Mouse (Mus musculus): ENCODE data around the gene Prmt3. TPM values are rescaled to one million over a fixed set of nuclear protein-coding genes. Genes with fewer than 3 reads are reported as not detected.

The Prmt3 gene
- polyA plus RNA-seq, 1 experiment from 2014 or later = 48.2 TPM

DNA sequence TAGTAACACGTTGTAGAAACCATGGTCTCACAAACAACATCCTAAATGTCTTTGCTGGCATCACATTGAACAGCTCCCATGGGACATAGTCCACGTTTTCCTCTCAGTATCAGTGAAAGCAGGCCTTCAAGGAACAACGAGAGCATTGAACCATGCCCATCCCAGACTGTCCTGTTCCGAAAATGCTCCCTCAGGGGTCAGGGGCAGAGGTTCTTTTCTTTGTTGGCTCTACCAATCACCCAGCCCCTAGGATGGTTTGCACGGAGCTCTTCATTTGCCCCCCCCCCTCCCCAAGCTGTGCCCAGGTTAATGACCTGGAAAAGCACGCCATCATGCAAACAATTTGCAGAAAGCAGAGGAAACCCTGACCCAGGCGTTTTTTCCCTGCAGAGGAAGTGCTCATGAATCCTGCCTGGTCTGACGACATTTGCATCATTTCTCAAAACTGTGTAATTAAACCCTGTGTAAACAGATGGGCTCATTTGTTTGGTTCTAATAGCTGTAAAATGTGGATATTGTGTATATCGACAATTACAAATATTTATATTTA, 123.9 kb downstream of the Prmt3 start:
- Histone ChIP-seq H3K4me2 (no peak overlapping the region), H3K36me3 (no peaks in the 10 kb centered on the region), H3K27me3 (peaks cover 52% of the 10 kb centered on the region), H3K4me3 (no peak overlapping the region), H3K27ac (replicated peaks) (peak overlapping the region; percentile 67), H3K4me1 (replicated peaks) (peaks cover 13% of the 10 kb centered on the region; the same call in 1 of the 2 replicates), H3K9ac (no peak overlapping the region), H3K9me3 (no peaks in the 10 kb centered on the region)
- WGBS = 16% methylated on average over 9 of the region's 9 CpGs
- peak; percentile 74 for ATAC-seq (ENCODE audit: low read depth)

DNA sequence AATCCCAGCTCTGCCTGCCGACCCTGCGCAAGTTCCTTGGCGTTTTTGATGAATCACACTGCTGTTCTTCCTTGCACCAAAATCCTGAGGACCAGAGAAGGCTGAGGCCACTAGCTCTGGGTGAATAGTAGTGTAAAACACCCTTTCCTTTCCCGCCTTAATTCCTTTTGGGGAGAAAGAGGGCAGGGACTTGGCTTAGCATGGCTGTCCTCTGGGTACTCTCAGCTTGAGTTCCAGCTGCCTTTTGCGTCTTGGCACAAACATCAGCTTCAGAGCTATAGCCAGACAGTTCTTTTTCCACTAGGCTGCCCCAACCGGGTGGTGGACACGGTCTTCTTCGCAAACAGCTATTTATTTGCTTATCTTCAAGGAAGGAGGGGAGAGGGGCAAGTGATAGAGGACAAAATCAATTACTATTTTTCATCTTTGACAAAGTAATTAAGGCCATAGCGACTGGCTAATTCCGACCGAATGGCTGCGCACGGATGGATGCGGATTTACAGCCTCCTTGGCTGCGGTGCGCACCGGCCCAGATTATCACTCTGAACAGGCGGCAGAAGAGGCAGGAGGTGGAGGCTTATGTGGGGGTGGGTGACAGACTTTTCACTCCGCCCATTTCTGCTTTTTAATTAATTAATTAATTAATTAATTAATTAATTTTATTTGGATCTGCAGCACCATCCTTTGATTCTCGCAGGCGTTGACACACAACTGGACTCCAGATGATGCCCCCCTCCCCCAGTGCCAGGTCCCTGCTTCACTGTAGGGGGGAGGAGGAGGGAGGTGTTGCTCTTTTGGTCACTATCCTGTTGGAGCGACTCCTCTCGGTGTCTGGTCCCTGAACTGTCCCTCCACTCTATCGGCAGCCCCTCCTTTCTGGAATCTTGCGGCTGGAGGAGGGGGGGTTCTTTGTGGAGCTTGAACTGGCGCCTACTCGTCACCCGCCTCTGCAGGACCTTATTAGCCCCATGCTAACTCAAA, 129.3 kb downstream of the Prmt3 start:
- Histone ChIP-seq H3K27me3 (peaks cover 94% of the 10 kb centered on the region), H3K4me3 (peak overlapping the region; percentile 52), H3K27ac (replicated peaks) (peak overlapping the region; percentile 94), H3K4me2 (peak overlapping the region; percentile 61), H3K9me3 (no peaks in the 10 kb centered on the region), H3K4me1 (replicated peaks) (peaks cover 34% of the 10 kb centered on the region), H3K9ac (peak overlapping the region; percentile 87), H3K36me3 (no peaks in the 10 kb centered on the region)
- WGBS = 1% methylated on average over 28 of the region's 28 CpGs
- peak; percentile 12 for ATAC-seq (ENCODE audit: low read depth)

Other genes starting within 250 kb of the Prmt3 start
- gene Dbx1, start 141.5 kb upstream of the Prmt3 start, polyA plus RNA-seq (2015; fragmentation: Nextera tagmentation; extraction: Ambion mirVana) = 6.0 and 8.4 TPM in 2 replicates
- 4.9 and 5.0 TPM in 2 replicates for gene Htatip2, start 19.2 kb upstream of the Prmt3 start, polyA plus RNA-seq (2015; fragmentation: Nextera tagmentation; extraction: Ambion mirVana)
- 14.3 and 14.4 TPM in 2 replicates for gene Slc6a5, start 131.8 kb downstream of the Prmt3 start, polyA plus RNA-seq (2015; fragmentation: Nextera tagmentation; extraction: Ambion mirVana)
- 21.2 and 23.5 TPM in 2 replicates for gene Nell1, start 196.5 kb downstream of the Prmt3 start, polyA plus RNA-seq (2015; fragmentation: Nextera tagmentation; extraction: Ambion mirVana)